Mouse (Mus musculus): Measurements from ENCODE around the gene Hbb-bh2.

GRCm38 (mm10) chr7:103854669-103855068 is 14.3 kb upstream of the Hbb-bh2 start:
- TF ChIP-seq MYC (IDR thresholded peaks at IDR 0.05; ENCODE audit: low read depth, low read length): no peak
- TF ChIP-seq POLR2A (IDR thresholded peaks at IDR 0.05; ENCODE audit: low read depth, low read length): no peak
- no peak for TF ChIP-seq SMC3 (IDR thresholded peaks at IDR 0.05; ENCODE audit: low read depth, low read length)
- no peak for TF ChIP-seq MAX (IDR thresholded peaks at IDR 0.05; ENCODE audit: low read length)
- TF ChIP-seq TBP (conservative IDR thresholded peaks at IDR 0.05; ENCODE audit: low read depth, low read length): no peak
- no peak for TF ChIP-seq EP300 (IDR thresholded peaks at IDR 0.05; ENCODE audit: low read length)
- TF ChIP-seq CTCF (conservative IDR thresholded peaks at IDR 0.05 in 1 of 2, IDR thresholded peaks at IDR 0.05 in 1 of 2; ENCODE audit: low read depth in 2 of 2, low read length in 2 of 2): no peak
- no peak for TF ChIP-seq ELF1 (IDR thresholded peaks at IDR 0.05; ENCODE audit: low read depth, low read length)
- no peak for TF ChIP-seq RCOR1 (conservative IDR thresholded peaks at IDR 0.05; ENCODE audit: low read depth, low read length)
- TF ChIP-seq NRF1 (IDR thresholded peaks at IDR 0.05; ENCODE audit: low read depth, low read length): no peak
- TF ChIP-seq CHD1 (IDR thresholded peaks at IDR 0.05; ENCODE audit: low read depth, low read length): no peak
- no peak for TF ChIP-seq E2F4 (IDR thresholded peaks at IDR 0.05; ENCODE audit: insufficient replicate concordance, low read depth, low read length)
- TF ChIP-seq HCFC1 (IDR thresholded peaks at IDR 0.05; ENCODE audit: low read depth, low read length): no peak
- TF ChIP-seq RAD21 (IDR thresholded peaks at IDR 0.05; ENCODE audit: low read depth, low read length): no peak
